Mouse (Mus musculus) midbrain, embryonic 10.5 days (tissue): ENCODE measurements around the gene Grsf1. TPM values are rescaled to one million over a fixed set of nuclear protein-coding genes. Genes with fewer than 3 reads are reported as not detected.

Source experiments
- DNase-seq: peaks from one replicate; pipeline ENCODE4 v3.0.0-alpha.2; 2017; ENCODE audit warnings: low spot score
- H3K27ac ChIP-seq: fragments of 300-500 bp; sonication (generic); replicated peaks from 2 replicates; pipeline ENCODE4 v1.5.1; 2016; ENCODE audit warnings: mild to moderate bottlenecking
- H3K27me3 ChIP-seq: fragments of 300-500 bp; sonication (generic); 2 replicates; pipeline ENCODE4 v1.6.1; 2016; ENCODE audit warnings: low read depth, mild to moderate bottlenecking; ENCODE audit not compliant: poor library complexity, severe bottlenecking
- H3K36me3 ChIP-seq: fragments of 300-500 bp; sonication (generic); 2 replicates; pipeline ENCODE4 v1.6.1; 2016; ENCODE audit warnings: mild to moderate bottlenecking, moderate library complexity
- H3K4me1 ChIP-seq: fragments of 300-500 bp; sonication (generic); 2 replicates; pipeline ENCODE4 v1.6.1; 2016
- H3K4me3 ChIP-seq: fragments of 300-500 bp; sonication (generic); 2 replicates; pipeline ENCODE4 v1.5.1; 2016; ENCODE audit warnings: mild to moderate bottlenecking, moderate library complexity
- H3K9me3 ChIP-seq: fragments of 300-500 bp; sonication (generic); replicated peaks from 2 replicates; pipeline ENCODE4 v1.6.1; 2016; ENCODE audit warnings: mild to moderate bottlenecking
- WGBS: fragments of 180-500 bp; shearing (Covaris S2); methylation state at CpG from one replicate; pipeline ENCODE4 v1.1.7; 2016; 5-methylcytosine and 5-hydroxymethylcytosine counted together
- polyA plus RNA-seq: library from polyadenylated mRNA; unstranded; fragments of >200 nt; fragmentation: Nextera tagmentation; extraction: Ambion mirVana; gene quantifications from 2 replicates; pipeline ENCODE4 v1.2.1, GENCODE M21; 2016

Grsf1 gene
- polyA plus RNA-seq, 1 experiment from 2014 or later, result 79.7 TPM

DNA sequence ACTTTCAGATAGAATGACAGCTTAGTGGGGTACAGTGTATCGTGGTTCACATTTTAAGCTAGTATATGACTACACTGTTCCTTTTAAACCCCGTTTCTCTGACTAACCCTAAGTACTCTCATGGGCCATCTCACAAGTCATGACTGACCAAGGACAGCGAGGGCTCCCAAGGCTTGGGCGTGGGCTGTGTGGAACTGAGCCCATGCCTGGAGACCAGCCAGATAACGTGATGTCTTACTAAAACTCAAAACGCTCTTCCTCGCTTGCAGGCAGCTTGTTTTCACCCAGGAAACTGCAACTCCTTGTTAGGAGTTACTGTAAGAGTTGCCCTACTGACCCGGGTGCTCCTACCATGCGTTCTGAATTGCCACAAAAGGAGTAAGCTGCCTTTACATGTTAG, 32.5 kb downstream of the Grsf1 start:
- WGBS, result 94% methylated on average over 9 of the region's 9 CpGs
- Histone ChIP-seq H3K4me3 (no peak overlapping the region), H3K4me1 (no peaks in the 10 kb centered on the region), H3K36me3 (peaks cover 96% of the 10 kb centered on the region), H3K9me3 (no peaks in the 10 kb centered on the region), H3K27ac (no peak overlapping the region), H3K27me3 (no peaks in the 10 kb centered on the region)
- no peak for DNase-seq

DNA sequence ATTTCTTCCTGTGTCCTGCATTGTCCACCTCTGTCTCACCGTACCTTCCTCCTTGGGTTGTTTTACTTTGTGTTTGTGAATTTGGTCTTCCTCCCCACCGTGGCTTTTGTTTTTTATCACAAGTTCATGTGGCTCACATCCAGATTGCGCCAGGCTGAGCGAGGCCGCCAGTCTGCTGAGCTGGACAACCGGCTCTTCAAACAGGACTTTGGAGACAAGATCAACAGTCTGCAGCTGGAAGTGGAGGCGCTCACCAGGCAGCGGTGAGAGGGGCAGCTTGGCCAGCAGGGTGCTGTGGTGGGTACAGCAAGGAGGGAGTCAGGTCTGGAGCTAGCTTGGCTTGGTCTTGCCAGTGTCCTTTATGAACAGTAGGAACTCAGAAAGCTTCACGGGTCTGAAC, 33.2 kb downstream of the Grsf1 start:
- Histone ChIP-seq H3K27ac (no peak overlapping the region), H3K27me3 (no peaks in the 10 kb centered on the region), H3K9me3 (no peaks in the 10 kb centered on the region), H3K36me3 (peaks cover 96% of the 10 kb centered on the region), H3K4me1 (no peaks in the 10 kb centered on the region), H3K4me3 (no peak overlapping the region)
- 88% methylated on average over 9 of the region's 9 CpGs for WGBS
- no peak for DNase-seq

DNA sequence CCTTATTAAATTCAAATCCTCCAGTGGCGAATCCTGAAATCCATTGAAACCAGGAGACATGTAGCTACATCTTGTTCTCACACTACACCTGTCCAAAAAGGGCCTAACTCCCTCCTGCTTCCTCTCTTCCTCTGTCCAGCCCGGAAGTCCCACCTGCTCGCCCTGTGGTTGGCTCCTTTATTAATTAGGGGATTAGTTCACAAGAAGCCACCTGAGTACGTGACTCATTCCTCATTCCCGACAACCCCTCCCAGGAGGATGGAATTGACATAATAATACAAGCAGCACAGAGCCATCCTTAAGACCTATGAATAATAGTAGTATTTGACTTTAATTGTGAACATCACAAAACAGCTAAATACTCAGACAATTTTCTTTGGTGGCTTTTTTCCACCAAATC, 41.9 kb downstream of the Grsf1 start:
- Histone ChIP-seq H3K4me1 (no peaks in the 10 kb centered on the region), H3K27me3 (no peaks in the 10 kb centered on the region), H3K4me3 (no peak overlapping the region), H3K27ac (no peak overlapping the region), H3K36me3 (peaks cover 90% of the 10 kb centered on the region), H3K9me3 (no peaks in the 10 kb centered on the region)
- WGBS, result 82% methylated on average over 5 of the region's 5 CpGs
- DNase-seq, result no peak

DNA sequence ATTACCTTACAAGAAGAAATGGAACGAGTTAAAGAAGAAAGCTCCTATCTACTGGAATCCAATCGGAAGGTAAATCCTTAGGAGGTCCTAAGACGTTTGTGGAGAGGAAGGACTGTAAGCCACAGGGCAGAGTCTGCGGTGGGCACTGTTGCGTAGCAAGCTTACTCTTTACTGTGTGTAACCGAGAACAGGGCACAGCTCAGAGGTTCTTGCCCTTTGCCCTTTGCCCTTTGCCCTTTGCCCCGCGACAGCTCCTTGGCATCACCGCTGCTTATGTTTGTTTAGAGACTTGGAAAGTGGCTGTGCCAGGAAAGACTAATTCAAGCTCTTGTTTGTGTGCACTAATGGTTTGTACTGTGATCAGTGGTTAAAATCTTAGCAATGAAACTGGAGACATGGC, 43.5 kb downstream of the Grsf1 start:
- WGBS, result 70% methylated on average over 9 of the region's 9 CpGs
- H3K36me3 ChIP-seq, result peaks cover 91% of the 10 kb centered on the region

DNA sequence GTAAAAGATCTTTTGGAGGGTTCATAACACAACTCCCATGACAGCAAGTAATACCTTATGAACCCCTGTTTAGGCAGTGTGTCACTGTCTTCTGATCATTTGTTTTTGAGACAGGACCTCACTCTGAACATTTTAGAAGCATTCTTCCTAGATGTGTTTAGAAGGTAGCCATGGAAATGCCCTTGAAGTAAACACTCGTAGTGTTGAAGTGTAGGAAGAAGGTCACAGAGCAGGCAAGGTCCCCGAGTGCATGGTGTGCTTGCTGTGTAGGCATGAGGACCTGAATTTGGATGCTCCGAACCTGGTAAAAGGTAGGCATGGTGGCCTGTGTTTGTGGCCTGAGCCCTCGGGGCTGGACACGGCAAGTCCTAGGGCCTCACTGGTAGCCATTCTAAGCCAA, 44.4 kb downstream of the Grsf1 start:
- peaks cover 90% of the 10 kb centered on the region for H3K36me3 ChIP-seq
- H3K4me3 ChIP-seq, result no peak overlapping the region
- H3K9me3 ChIP-seq, result no peaks in the 10 kb centered on the region
- no peaks in the 10 kb centered on the region for H3K4me1 ChIP-seq
- H3K27ac ChIP-seq, result no peak overlapping the region
- WGBS, result 91% methylated on average over 5 of the region's 5 CpGs
- H3K27me3 ChIP-seq, result no peaks in the 10 kb centered on the region
- no peak for DNase-seq

More for the DNA sequence above, 43.5 kb downstream of the Grsf1 start:
- no peak overlapping the region for H3K27ac ChIP-seq
- no peak overlapping the region for H3K4me3 ChIP-seq
- H3K4me1 ChIP-seq, result no peaks in the 10 kb centered on the region
- H3K27me3 ChIP-seq, result no peaks in the 10 kb centered on the region
- DNase-seq, result no peak
- no peaks in the 10 kb centered on the region for H3K9me3 ChIP-seq

DNA sequence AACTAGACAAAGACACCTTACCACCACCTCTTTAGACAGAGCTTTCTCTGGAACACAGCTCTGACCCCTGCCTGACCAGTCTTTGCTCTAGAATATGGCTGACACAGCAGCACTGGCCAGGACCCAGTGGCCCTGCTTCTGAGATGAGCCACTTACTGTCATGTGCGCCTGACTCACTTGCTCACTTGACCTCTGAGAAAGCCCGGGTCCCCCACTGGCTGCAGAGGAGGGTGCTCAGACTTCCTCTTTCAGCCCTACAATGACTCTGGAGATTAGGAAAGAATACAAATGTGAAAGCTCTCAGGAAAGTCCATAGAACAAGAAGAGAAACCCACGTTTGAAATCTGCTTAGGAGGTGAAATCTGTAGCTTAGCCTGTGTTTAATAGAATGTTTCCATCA, 45.1 kb downstream of the Grsf1 start:
- 51% methylated on average over 3 of the region's 3 CpGs for WGBS
- H3K4me3 ChIP-seq, result no peak overlapping the region
- no peak for DNase-seq
- H3K27me3 ChIP-seq, result no peaks in the 10 kb centered on the region
- no peaks in the 10 kb centered on the region for H3K9me3 ChIP-seq
- no peaks in the 10 kb centered on the region for H3K4me1 ChIP-seq
- peaks cover 91% of the 10 kb centered on the region for H3K36me3 ChIP-seq
- no peak overlapping the region for H3K27ac ChIP-seq

DNA sequence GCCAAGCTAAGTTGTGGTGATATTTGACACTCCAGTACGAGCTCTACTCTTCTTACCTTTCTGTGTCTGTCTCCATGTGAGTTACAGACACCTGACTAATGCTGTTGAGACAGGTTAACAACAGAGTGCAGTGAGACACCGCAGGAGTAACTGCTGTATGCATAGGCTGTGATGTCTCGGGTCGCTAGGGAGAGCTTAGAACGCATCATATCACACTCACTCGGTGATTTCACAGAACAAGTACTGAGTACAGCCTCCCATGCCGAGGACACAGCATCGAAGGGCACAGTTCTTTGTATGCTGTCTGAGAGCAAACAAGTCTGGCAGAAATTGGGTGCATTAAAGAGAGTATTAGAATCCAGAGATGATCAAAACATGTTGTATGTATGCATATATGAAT, 46.0 kb downstream of the Grsf1 start:
- DNase-seq, result no peak
- peaks cover 84% of the 10 kb centered on the region for H3K36me3 ChIP-seq
- no peaks in the 10 kb centered on the region for H3K9me3 ChIP-seq
- H3K27me3 ChIP-seq, result no peaks in the 10 kb centered on the region
- no peaks in the 10 kb centered on the region for H3K4me1 ChIP-seq
- 92% methylated on average over 8 of the region's 8 CpGs for WGBS
- H3K4me3 ChIP-seq, result no peak overlapping the region
- no peak overlapping the region for H3K27ac ChIP-seq

DNA sequence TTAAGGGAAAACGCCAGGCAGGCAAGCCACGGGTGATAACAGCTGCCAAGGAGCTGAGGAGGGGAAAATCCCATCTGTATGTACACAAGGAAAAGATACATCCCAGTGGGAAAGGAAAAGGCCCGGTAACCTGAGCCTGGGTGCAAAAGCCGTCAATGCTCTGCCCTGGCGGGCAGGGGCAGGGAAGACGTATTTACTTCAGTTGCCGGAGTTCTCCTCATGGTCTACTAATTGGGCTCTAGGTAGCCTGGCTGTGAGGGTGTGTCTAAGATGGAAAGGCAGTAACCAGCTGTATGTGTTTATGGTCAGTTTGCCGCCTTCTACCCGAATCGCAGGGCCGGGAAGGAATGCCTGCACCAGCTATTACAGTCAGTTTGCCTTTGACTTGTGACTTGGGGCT, 46.8 kb downstream of the Grsf1 start:
- DNase-seq, result no peak
- H3K4me3 ChIP-seq, result no peak overlapping the region
- 88% methylated on average over 11 of the region's 11 CpGs for WGBS
- H3K27me3 ChIP-seq, result no peaks in the 10 kb centered on the region
- H3K9me3 ChIP-seq, result no peaks in the 10 kb centered on the region
- peaks cover 77% of the 10 kb centered on the region for H3K36me3 ChIP-seq
- no peak overlapping the region for H3K27ac ChIP-seq
- no peaks in the 10 kb centered on the region for H3K4me1 ChIP-seq

DNA sequence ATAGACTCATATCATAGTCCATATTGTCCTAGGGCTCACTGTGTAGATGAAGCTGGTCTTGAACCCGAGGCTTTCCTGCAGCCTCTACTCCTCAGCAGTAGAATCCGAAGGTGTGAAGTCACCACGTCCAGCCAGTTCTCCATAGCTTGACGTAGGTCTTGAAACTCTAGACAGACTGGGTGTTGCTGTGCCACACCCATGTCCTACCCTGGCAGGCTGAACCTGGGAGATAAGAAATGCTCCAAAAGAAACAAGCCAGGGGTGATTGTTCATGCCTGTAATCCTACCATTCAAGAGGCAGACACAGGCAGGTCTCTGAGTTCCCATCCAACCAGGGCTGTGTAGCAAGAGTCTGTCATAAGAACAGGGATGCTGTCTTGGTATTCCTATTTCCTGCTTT, 48.4 kb downstream of the Grsf1 start:
- Histone ChIP-seq H3K36me3 (peaks cover 63% of the 10 kb centered on the region), H3K4me1 (no peaks in the 10 kb centered on the region), H3K9me3 (no peaks in the 10 kb centered on the region), H3K4me3 (no peak overlapping the region), H3K27me3 (no peaks in the 10 kb centered on the region), H3K27ac (no peak overlapping the region)
- WGBS, result 92% methylated on average over 4 of the region's 4 CpGs
- DNase-seq, result no peak

DNA sequence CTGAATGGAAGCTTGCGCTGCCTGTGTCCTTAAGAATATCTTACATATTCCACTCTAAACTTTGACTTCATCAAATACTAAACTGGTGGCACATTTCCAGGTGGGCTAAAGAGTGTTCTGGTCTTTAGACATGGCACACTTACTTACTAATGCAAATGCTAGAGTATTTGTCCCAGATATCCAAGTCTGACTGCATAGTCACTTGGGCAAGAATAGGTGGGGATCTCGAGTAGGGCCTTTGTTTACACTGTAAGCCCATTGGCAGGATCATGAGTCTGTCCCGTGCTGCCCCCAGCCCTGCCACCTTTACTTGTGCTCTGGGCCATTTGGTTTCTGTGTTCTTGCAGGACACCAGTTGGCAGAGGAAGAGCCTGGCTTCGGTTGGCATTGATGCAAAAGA, 59.0 kb downstream of the Grsf1 start:
- no peak overlapping the region for H3K4me3 ChIP-seq
- H3K27ac ChIP-seq, result no peak overlapping the region
- 91% methylated on average over 4 of the region's 4 CpGs for WGBS
- DNase-seq, result no peak
- no peaks in the 10 kb centered on the region for H3K9me3 ChIP-seq
- no peaks in the 10 kb centered on the region for H3K4me1 ChIP-seq
- no peaks in the 10 kb centered on the region for H3K27me3 ChIP-seq
- H3K36me3 ChIP-seq, result peaks cover 88% of the 10 kb centered on the region

DNA sequence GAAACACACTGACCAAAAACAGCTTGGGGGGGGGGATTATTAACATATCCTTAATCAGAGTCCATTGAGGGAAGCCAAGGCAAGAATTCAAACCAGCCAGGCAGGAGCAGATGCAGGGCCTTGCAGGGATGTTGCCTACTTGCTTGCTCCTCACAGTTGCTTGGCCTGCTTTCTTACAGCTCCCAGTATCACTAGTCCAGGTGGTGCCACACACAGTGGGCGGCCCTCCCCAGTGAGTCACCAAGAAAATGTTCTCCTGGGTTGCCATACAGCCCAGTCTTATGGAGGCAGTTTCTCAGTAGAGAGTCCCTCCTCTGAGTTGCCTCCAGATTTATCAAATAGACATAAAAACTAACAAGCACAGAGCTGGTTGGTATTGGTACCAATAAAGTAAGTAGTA, 61.8 kb downstream of the Grsf1 start:
- H3K4me3 ChIP-seq, result no peak overlapping the region
- WGBS, result 100% methylated on average over 1 of the region's 1 CpGs
- no peaks in the 10 kb centered on the region for H3K4me1 ChIP-seq
- no peak for DNase-seq
- no peaks in the 10 kb centered on the region for H3K9me3 ChIP-seq
- peaks cover 67% of the 10 kb centered on the region for H3K36me3 ChIP-seq
- no peaks in the 10 kb centered on the region for H3K27me3 ChIP-seq
- H3K27ac ChIP-seq, result no peak overlapping the region

Other genes starting within 250 kb of the Grsf1 start
- gene Ambn, start 220.2 kb downstream of the Grsf1 start, polyA plus RNA-seq, result 0.07 TPM in 1 of 2 replicates, not detected in the other
- not detected in 2 replicates for gene Enam, start 188.2 kb downstream of the Grsf1 start, polyA plus RNA-seq
- 0.11 and 0.37 TPM in 2 replicates for gene Jchain, start 148.3 kb downstream of the Grsf1 start, polyA plus RNA-seq
- 72.4 and 78.3 TPM in 2 replicates for gene Utp3, start 121.7 kb downstream of the Grsf1 start, polyA plus RNA-seq
- gene Rufy3, start 111.1 kb downstream of the Grsf1 start, polyA plus RNA-seq, result 46.8 and 90.3 TPM in 2 replicates
- 10.8 and 13.2 TPM in 2 replicates for gene Mob1b, start 44.7 kb upstream of the Grsf1 start, polyA plus RNA-seq
- gene Dck, start 88.8 kb upstream of the Grsf1 start, polyA plus RNA-seq, result 118 and 119 TPM in 2 replicates
- 1.5 TPM in 2 replicates for gene Slc4a4, start 210.6 kb upstream of the Grsf1 start, polyA plus RNA-seq